Mouse (Mus musculus): Measurements from ENCODE around the gene Epb41. TPM values are rescaled to one million over a fixed set of nuclear protein-coding genes. Genes with fewer than 3 reads are reported as not detected.

The Epb41 gene
- polyA plus RNA-seq, 1 experiment from 2014 or later: 139 TPM

DNA sequence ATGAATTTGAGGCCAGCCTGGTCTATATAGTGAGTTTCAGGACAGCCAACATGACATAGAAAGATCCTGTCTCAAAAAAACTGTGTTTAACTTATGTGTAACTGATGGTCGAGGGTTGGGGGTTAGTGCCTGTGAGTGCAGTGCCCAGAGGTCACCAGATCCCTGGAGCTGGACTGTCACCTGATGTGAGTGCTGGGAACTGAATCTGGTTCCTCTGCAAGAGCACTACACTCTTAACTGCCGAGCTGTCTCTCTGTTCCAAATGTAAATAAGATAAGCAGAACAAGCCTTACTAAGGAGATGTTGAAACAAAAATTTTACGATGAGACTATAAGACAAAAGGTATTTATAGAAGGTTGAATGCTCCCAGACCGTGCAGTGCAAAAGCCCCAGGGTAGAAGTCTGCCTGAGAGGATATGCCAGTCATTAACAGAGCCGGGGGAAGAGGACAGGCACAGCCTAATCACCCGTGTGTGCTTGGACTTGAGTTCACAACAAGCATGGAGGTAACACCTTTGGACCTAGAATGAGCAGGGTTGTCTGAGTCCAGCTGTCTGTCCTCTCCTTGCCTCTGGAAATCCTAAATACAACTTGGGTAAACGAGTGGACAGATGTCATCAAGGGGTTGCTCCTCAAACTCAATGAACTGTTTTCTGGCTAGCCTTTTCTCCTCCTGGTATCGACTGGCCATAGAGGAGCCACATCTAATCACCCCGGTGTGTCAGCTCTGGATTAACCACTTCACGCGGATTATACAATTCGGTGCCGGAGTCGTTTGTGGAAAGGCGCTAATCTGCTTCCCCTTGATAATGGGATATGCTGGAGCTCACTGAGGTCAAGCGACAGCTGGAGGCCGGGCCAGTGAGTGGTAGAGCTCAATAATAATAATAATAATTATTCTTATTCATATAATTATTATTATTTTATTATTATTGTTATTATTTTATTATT is 11.9 kb downstream of the Epb41 start:
- WGBS: 72% methylated on average over 17 of the region's 17 CpGs
- Histone ChIP-seq H3K9me3 (replicated peaks; ENCODE audit: control insufficient read depth, low read length) (no peaks in the 10 kb centered on the region), H3K4me2 (ENCODE audit: low read depth, low read length) (no peak overlapping the region), H3K36me3 (replicated peaks; ENCODE audit: control insufficient read depth, insufficient read depth, low read depth, low read length) (no peaks in the 10 kb centered on the region), H3K4me3 (ENCODE audit: low read depth, low read length) (no peak overlapping the region), H3K4me1 (ENCODE audit: control insufficient read depth, insufficient read depth, low read length) (no peaks in the 10 kb centered on the region; the same call in 1 of the 2 replicates), H3K27ac (replicated peaks; ENCODE audit: low read depth, low read length) (no peak overlapping the region), H3K9ac (replicated peaks; ENCODE audit: low read length) (no peak overlapping the region), H3K27me3 (ENCODE audit: control insufficient read depth, insufficient read depth, low read length) (no peaks in the 10 kb centered on the region)
- ATAC-seq (replicated peaks; ENCODE audit: insufficient number of reproducible peaks, low FRiP score, low TSS enrichment, low read depth) (no peak), DNase-seq (ENCODE audit: low spot score) (no peak)

DNA sequence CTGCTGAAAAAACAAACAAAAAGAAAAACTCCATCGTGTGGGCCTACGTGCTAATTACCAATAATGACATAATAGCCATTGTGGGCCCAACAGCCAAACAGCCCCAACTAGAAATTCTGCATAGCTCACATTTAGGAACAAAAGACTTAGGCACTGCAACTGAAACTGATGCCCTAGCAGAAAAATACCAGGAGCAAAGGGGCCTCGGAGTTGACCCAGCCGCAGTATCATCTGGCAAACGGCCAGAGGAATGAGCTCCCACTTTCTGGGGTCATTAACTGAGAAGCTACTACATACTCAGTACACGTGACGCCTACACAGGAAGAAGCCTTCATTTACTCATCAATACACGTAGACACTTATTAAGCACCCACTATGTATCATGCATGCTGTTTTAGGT is 12.8 kb downstream of the Epb41 start:
- no peak overlapping the region for H3K4me3 ChIP-seq (ENCODE audit: low read depth, low read length)
- H3K36me3 ChIP-seq (replicated peaks; ENCODE audit: control insufficient read depth, insufficient read depth, low read depth, low read length): no peaks in the 10 kb centered on the region
- no peak overlapping the region for H3K9ac ChIP-seq (replicated peaks; ENCODE audit: low read length)
- H3K27ac ChIP-seq (replicated peaks; ENCODE audit: low read depth, low read length): no peak overlapping the region
- H3K4me1 ChIP-seq (ENCODE audit: control insufficient read depth, insufficient read depth, low read length): no peaks in the 10 kb centered on the region
- no peak for ATAC-seq (replicated peaks; ENCODE audit: insufficient number of reproducible peaks, low FRiP score, low TSS enrichment, low read depth)
- no peak overlapping the region for H3K4me2 ChIP-seq (ENCODE audit: low read depth, low read length)
- no peaks in the 10 kb centered on the region for H3K27me3 ChIP-seq (ENCODE audit: control insufficient read depth, insufficient read depth, low read length)
- WGBS: 54% methylated on average over 8 of the region's 8 CpGs
- H3K9me3 ChIP-seq (replicated peaks; ENCODE audit: control insufficient read depth, low read length): no peaks in the 10 kb centered on the region
- no peak for DNase-seq (ENCODE audit: low spot score)

DNA sequence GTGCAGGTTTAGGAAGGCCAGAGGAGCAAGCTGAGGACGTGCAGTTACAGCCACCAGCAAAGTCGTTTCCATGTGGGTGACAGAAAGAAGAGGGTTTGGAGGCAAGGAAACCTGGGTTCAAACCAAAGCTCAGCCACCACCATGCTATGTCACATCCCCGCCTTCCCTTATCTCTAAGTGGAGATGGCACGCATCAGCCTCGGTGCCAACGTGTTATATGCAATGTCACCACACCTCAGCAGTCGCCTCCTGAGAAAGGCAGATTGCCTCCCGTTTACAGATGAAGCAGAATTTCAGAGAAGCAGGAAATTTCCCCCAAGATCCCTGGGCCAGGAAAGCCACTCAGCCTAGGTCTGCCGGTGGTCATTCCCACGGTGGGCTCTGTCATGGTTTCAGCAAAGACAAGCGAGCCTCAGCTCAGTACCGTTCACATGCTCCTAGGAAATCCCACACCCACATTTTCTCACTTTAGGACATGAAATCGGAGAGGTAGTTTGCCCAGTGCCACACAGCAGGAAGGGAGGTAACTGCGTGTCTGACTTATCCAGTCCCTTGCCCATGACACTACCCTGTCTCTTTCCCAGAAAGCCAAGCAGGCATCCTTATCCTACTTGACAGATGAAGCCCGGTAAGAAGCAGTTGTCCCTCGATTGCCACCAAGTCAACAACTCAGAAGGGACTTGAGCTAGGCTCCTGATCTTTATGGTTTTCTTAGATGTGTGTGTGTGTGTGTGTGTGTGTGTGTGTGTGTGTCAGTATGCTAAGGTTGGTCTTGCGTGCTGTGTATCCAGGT is 14.9 kb downstream of the Epb41 start:
- ATAC-seq (replicated peaks; ENCODE audit: insufficient number of reproducible peaks, low FRiP score, low TSS enrichment, low read depth) (no peak), DNase-seq (ENCODE audit: low spot score) (no peak)
- 76% methylated on average over 17 of the region's 17 CpGs for WGBS
- Histone ChIP-seq H3K4me3 (ENCODE audit: low read depth, low read length) (no peak overlapping the region), H3K9ac (replicated peaks; ENCODE audit: low read length) (no peak overlapping the region), H3K4me2 (ENCODE audit: low read depth, low read length) (no peak overlapping the region), H3K36me3 (replicated peaks; ENCODE audit: control insufficient read depth, insufficient read depth, low read depth, low read length) (no peaks in the 10 kb centered on the region), H3K9me3 (replicated peaks; ENCODE audit: control insufficient read depth, low read length) (no peaks in the 10 kb centered on the region), H3K4me1 (ENCODE audit: control insufficient read depth, insufficient read depth, low read length) (no peaks in the 10 kb centered on the region), H3K27ac (replicated peaks; ENCODE audit: low read depth, low read length) (no peak overlapping the region), H3K27me3 (ENCODE audit: control insufficient read depth, insufficient read depth, low read length) (no peaks in the 10 kb centered on the region)

DNA sequence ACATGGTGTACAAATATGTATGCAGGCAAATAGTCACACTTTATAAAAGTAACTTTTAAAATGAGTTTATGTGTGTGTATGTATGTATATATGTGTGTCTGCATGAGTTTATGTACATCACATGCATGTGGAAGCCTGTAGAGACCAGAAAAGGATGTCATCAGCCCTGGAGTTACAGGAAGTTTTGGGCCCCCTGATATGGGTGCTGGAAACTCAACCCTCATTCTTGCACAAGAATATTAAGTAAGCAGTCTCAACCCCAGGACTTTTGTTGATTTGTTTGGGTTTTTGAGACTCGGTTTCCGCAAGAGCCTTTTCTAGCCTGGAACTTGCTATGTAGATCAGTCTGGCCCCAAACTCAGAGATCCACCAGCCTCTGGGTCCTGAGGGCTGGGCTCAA is 15.6 kb downstream of the Epb41 start:
- no peak for DNase-seq (ENCODE audit: low spot score)
- Histone ChIP-seq H3K27me3 (ENCODE audit: control insufficient read depth, insufficient read depth, low read length) (no peaks in the 10 kb centered on the region), H3K4me1 (ENCODE audit: control insufficient read depth, insufficient read depth, low read length) (no peaks in the 10 kb centered on the region), H3K4me2 (ENCODE audit: low read depth, low read length) (no peak overlapping the region), H3K27ac (replicated peaks; ENCODE audit: low read depth, low read length) (no peak overlapping the region), H3K9me3 (replicated peaks; ENCODE audit: control insufficient read depth, low read length) (no peaks in the 10 kb centered on the region), H3K4me3 (ENCODE audit: low read depth, low read length) (no peak overlapping the region), H3K9ac (replicated peaks; ENCODE audit: low read length) (no peak overlapping the region), H3K36me3 (replicated peaks; ENCODE audit: control insufficient read depth, insufficient read depth, low read depth, low read length) (no peaks in the 10 kb centered on the region)
- ATAC-seq (replicated peaks; ENCODE audit: insufficient number of reproducible peaks, low FRiP score, low TSS enrichment, low read depth): no peak
- WGBS: 92% methylated on average over 2 of the region's 2 CpGs

DNA sequence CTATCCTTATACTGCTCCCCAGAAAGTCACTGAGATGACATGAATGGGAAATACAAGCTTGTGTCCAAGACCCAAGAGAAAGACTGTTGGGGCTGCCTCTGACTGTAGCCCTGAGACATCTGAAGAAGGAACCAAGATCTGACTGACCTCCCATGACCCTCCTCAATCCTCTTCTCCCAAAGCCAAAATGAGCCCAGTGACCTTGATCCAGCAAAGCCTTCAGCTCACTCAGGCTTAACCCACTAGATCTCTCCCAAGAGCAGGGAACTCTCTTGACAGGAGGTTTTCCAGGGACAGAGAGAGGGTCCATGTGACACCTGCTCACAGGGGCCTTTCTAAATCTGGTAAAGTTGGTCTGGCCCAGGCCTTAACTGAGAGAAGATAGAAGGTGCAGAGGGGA is 17.8 kb downstream of the Epb41 start:
- DNase-seq (ENCODE audit: low spot score) (no peak), ATAC-seq (replicated peaks; ENCODE audit: insufficient number of reproducible peaks, low FRiP score, low TSS enrichment, low read depth) (no peak)
- Histone ChIP-seq H3K4me3 (ENCODE audit: low read depth, low read length) (no peak overlapping the region), H3K27me3 (ENCODE audit: control insufficient read depth, insufficient read depth, low read length) (no peaks in the 10 kb centered on the region), H3K9me3 (replicated peaks; ENCODE audit: control insufficient read depth, low read length) (no peaks in the 10 kb centered on the region), H3K27ac (replicated peaks; ENCODE audit: low read depth, low read length) (no peak overlapping the region), H3K4me2 (ENCODE audit: low read depth, low read length) (no peak overlapping the region), H3K36me3 (replicated peaks; ENCODE audit: control insufficient read depth, insufficient read depth, low read depth, low read length) (no peaks in the 10 kb centered on the region), H3K9ac (replicated peaks; ENCODE audit: low read length) (no peak overlapping the region), H3K4me1 (ENCODE audit: control insufficient read depth, insufficient read depth, low read length) (no peaks in the 10 kb centered on the region)

DNA sequence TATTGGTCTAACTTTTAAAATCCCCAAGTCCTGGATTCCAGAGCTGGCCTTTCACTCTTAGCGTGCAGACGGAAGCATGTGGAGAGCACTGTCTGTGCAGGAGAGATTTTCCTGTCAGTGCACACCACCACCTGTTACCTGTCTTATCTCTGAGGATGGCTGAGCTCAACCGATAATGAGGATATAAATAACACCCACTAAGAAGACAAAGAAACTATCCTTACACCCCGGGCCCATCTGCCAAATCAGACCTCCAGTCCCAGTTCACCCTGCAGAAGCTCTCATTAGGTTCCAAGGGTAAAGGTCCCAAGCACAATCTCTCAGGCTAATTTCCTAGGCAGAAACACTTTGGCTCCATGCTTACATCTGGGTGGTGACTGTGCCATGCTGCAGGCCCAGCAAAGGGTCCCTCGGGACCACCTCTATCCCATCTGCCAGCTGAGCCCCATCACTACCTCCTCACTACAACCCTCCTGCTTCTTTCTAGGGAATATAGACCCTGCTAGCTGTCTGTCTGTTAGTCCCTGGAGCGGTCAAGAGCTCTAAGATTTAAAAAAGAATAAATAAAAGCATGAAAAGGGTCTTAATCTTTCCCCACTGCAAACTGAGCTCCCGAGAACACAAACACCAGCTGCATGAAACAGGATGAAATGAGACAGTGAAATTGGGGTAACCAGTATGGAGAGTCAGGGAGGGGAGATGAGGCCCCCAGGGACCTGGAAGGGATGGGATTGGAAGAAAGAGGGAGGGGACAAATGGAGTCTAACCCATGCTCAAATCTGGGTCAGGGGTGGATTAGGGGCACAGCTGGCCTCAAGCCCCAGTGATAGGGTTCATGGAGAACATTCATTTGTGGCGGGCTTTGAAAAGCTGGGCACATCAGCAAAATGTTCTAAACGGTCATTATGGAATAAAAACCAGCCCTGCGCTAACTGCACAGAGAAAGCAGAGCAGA is 23.5 kb downstream of the Epb41 start:
- H3K36me3 ChIP-seq (replicated peaks; ENCODE audit: control insufficient read depth, insufficient read depth, low read depth, low read length): no peaks in the 10 kb centered on the region
- 68% methylated on average over 10 of the region's 10 CpGs for WGBS
- no peaks in the 10 kb centered on the region for H3K27me3 ChIP-seq (ENCODE audit: control insufficient read depth, insufficient read depth, low read length)
- no peak overlapping the region for H3K4me2 ChIP-seq (ENCODE audit: low read depth, low read length)
- H3K4me1 ChIP-seq (ENCODE audit: control insufficient read depth, insufficient read depth, low read length): peaks cover 4% of the 10 kb centered on the region
- H3K4me3 ChIP-seq (ENCODE audit: low read depth, low read length): no peak overlapping the region
- H3K27ac ChIP-seq (replicated peaks; ENCODE audit: low read depth, low read length): no peak overlapping the region
- H3K9me3 ChIP-seq (replicated peaks; ENCODE audit: control insufficient read depth, low read length): no peaks in the 10 kb centered on the region
- DNase-seq (ENCODE audit: low spot score) (no peak), ATAC-seq (replicated peaks; ENCODE audit: insufficient number of reproducible peaks, low FRiP score, low TSS enrichment, low read depth) (no peak)
- no peak overlapping the region for H3K9ac ChIP-seq (replicated peaks; ENCODE audit: low read length)

DNA sequence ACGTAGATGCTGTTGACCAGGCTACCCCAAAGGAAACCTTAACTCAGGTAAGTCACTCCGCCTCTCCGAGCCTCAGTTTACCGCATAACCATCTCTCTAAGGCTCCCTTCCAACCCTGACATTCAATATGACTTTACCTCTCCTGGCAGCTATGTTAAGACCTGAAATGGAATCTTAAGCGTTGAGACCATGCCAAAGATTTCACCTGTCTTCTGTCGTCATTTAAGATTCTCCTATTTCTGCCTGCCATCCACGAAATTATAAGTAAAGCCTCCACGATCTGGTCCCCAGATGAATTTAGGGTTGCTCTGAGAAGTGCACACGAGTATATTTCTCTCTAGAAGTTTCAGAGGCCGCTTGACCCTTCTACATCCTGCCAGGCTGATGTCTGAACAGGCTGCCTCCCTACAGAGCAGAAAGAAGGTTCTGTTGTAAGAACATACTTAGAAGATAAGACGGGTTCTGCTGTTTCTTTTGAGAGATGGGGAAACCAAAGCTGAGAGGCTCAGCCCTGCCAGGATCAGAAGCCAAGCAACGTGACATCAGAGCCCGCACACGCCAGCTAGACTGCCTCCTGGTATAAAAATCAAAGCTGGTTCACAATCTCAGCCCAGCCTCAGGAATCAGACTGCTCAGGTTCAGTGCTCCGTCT is 25.4 kb downstream of the Epb41 start:
- no peaks in the 10 kb centered on the region for H3K36me3 ChIP-seq (replicated peaks; ENCODE audit: control insufficient read depth, insufficient read depth, low read depth, low read length)
- no peaks in the 10 kb centered on the region for H3K27me3 ChIP-seq (ENCODE audit: control insufficient read depth, insufficient read depth, low read length)
- WGBS: 8% methylated on average over 15 of the region's 15 CpGs
- H3K4me3 ChIP-seq (ENCODE audit: low read depth, low read length): peak overlapping the region; percentile 90
- DNase-seq (ENCODE audit: low spot score) (no peak), ATAC-seq (replicated peaks; ENCODE audit: insufficient number of reproducible peaks, low FRiP score, low TSS enrichment, low read depth) (no peak)
- H3K9ac ChIP-seq (replicated peaks; ENCODE audit: low read length): peak overlapping the region; percentile 1
- no peaks in the 10 kb centered on the region for H3K9me3 ChIP-seq (replicated peaks; ENCODE audit: control insufficient read depth, low read length)
- H3K4me2 ChIP-seq (ENCODE audit: low read depth, low read length): peak overlapping the region; percentile 88
- peaks cover 4% of the 10 kb centered on the region for H3K4me1 ChIP-seq (ENCODE audit: control insufficient read depth, insufficient read depth, low read length)
- H3K27ac ChIP-seq (replicated peaks; ENCODE audit: low read depth, low read length): no peak overlapping the region
